Mouse (Mus musculus) embryo, embryonic 10.5 days (tissue): ENCODE measurements at regions not wholly inside any gene's neighbourhood (a gene's known extent, or its start where the extent isn't known, plus 50 kb on each side); places are given as distances from the start of the nearest gene placed in this dataset.
A peak's percentile ranks its signal among the peaks of the same experiment; 100 is the strongest.

Source experiments
- DNase-seq: peaks from one replicate; pipeline ENCODE4 v3.0.0-alpha.2; 2015; ENCODE audit warnings: low spot score

- DNase-seq, result no peak
Observed at GRCm38 (mm10) chr15:96880066-96880465, 175.7 kb downstream of the Slc38a4 start.

GRCm38 (mm10) chr15:96878796-96879195, 177.0 kb downstream of the Slc38a4 start:
- no peak for DNase-seq

- no peak for DNase-seq
Observed at GRCm38 (mm10) chr15:96877931-96878330, 177.8 kb downstream of the Slc38a4 start.

- DNase-seq, result no peak
Observed at GRCm38 (mm10) chr15:96877271-96877670, 177.7 kb upstream of the Slc38a2 start.

- peak; percentile 60 for DNase-seq
Observed at GRCm38 (mm10) chr15:96874145-96874544, 174.6 kb upstream of the Slc38a2 start.

- DNase-seq, result no peak
Observed at GRCm38 (mm10) chr15:96873562-96873961, 174.0 kb upstream of the Slc38a2 start.

GRCm38 (mm10) chr15:96873126-96873525, 173.6 kb upstream of the Slc38a2 start:
- no peak for DNase-seq

- no peak for DNase-seq
Observed at GRCm38 (mm10) chr15:96867701-96868100, 168.2 kb upstream of the Slc38a2 start.

GRCm38 (mm10) chr15:96865932-96866331, 166.4 kb upstream of the Slc38a2 start:
- no peak for DNase-seq

GRCm38 (mm10) chr15:96857709-96858108, 158.2 kb upstream of the Slc38a2 start:
- no peak for DNase-seq

GRCm38 (mm10) chr15:96851970-96852768, 152.6 kb upstream of the Slc38a2 start:
- no peak for DNase-seq

GRCm38 (mm10) chr15:96848150-96848549, 148.6 kb upstream of the Slc38a2 start:
- DNase-seq, result peak; percentile 26

- no peak for DNase-seq
Observed at GRCm38 (mm10) chr15:96845221-96845620, 145.7 kb upstream of the Slc38a2 start.

GRCm38 (mm10) chr15:96844290-96844689, 144.8 kb upstream of the Slc38a2 start:
- DNase-seq, result no peak

GRCm38 (mm10) chr15:96843589-96843988, 144.1 kb upstream of the Slc38a2 start:
- DNase-seq, result no peak

- DNase-seq, result no peak
Observed at GRCm38 (mm10) chr15:96842881-96843280, 143.4 kb upstream of the Slc38a2 start.

GRCm38 (mm10) chr15:96836670-96837069, 137.1 kb upstream of the Slc38a2 start:
- no peak for DNase-seq

- DNase-seq, result peak; percentile 10
Observed at GRCm38 (mm10) chr15:96834862-96835261, 135.3 kb upstream of the Slc38a2 start.

- no peak for DNase-seq
Observed at GRCm38 (mm10) chr15:96834162-96834843, 134.8 kb upstream of the Slc38a2 start.

- no peak for DNase-seq
Observed at GRCm38 (mm10) chr15:96832389-96832788, 132.9 kb upstream of the Slc38a2 start.

- no peak for DNase-seq
Observed at GRCm38 (mm10) chr15:96831256-96831655, 131.7 kb upstream of the Slc38a2 start.

- DNase-seq, result no peak
Observed at GRCm38 (mm10) chr15:96830578-96830977, 131.0 kb upstream of the Slc38a2 start.

GRCm38 (mm10) chr15:96829941-96830340, 130.4 kb upstream of the Slc38a2 start:
- no peak for DNase-seq
